Mouse (Mus musculus): Measurements from ENCODE around the gene Msl1.

Msl1 gene

DNA sequence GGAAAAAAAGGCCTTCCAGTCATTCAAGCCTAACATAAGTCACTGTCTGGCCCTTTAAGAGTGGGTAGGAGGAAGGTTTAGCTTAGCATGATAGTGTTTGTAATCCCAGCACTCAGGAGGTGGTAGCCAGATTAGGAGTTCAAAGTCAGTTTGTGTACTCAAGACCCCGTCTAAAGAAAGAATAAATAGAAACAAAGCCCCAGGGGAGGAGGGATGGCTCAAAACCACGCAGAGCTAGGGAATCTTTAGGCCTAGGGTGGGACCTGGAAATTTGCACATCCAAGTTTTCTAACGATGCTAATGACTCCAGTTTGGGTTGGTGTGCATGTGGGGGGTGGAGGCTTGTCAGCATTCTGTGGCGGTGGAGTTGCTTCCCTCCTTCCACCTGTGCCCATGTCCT, 3.2 kb upstream of the Msl1 start:
- in situ Hi-C loops (cut with MboI; ENCODE audit: unreplicated experiment in 2 of 2): loop anchor here (5.0 kb wide), 1 partner anchor 35 kb away; no protein-coding TSS in a partner anchor

DNA sequence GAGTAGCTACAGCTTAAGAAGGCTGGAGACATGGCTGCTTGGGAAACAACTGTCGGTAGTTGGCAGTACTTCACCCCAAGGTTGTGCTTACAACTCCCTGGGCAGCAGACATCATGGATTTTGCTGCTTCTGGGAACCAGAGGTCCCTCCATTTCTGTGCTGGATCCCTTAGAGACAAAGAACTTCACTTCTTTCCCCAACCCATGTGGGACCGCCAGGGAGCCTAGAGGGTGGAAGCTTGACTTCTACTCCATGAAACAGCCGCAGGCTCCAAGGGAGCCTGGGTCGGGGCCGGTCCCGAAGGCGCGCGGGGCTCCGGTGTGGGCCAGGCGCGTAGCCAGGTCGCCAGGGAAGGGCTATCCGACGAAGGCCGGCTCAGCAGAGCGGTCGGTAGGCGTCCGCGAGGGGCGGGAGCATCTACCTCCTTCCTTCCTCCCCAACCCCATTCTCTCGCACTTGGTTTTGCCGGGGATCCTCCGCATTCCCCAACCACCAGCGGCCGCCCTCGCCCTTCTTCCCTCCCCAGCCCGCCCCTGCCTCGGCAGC, 774 bp upstream of the Msl1 start:
- in situ Hi-C loops (cut with MboI; ENCODE audit: unreplicated experiment in 2 of 2): loop anchor here (5.0 kb wide), 1 partner anchor 33 kb away; no protein-coding TSS in a partner anchor

DNA sequence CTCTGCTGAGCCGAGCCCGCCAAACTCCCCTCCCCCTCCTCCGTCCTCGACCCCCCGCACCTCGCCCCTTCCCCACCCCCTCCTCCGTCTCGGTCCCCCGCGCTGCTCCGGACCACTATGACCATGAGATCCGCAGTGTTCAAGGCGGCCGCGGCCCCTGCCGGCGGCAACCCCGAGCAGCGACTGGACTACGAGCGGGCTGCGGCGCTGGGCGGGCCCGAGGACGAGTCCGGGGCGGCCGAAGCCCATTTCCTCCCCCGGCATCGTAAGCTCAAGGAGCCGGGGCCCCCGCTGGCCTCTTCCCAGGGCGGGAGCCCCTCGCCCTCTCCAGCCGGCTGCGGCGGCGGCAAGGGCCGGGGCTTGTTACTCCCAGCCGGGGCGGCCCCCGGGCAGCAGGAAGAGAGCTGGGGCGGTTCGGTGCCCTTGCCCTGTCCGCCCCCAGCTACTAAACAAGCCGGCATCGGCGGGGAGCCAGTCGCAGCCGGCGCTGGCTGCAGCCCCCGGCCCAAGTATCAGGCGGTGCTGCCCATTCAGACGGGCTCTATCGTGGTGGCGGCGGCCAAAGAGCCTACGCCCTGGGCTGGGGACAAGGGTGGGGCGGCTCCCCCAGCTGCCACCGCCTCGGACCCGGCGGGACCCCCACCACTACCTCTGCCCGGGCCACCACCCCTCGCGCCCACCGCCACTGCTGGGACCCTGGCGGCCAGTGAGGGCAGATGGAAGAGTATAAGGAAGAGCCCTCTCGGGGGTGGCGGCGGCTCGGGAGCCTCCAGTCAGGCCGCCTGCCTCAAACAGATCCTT, 598 bp downstream of the Msl1 start:
- in situ Hi-C loops (cut with MboI; ENCODE audit: unreplicated experiment in 2 of 2): no loop called here

DNA sequence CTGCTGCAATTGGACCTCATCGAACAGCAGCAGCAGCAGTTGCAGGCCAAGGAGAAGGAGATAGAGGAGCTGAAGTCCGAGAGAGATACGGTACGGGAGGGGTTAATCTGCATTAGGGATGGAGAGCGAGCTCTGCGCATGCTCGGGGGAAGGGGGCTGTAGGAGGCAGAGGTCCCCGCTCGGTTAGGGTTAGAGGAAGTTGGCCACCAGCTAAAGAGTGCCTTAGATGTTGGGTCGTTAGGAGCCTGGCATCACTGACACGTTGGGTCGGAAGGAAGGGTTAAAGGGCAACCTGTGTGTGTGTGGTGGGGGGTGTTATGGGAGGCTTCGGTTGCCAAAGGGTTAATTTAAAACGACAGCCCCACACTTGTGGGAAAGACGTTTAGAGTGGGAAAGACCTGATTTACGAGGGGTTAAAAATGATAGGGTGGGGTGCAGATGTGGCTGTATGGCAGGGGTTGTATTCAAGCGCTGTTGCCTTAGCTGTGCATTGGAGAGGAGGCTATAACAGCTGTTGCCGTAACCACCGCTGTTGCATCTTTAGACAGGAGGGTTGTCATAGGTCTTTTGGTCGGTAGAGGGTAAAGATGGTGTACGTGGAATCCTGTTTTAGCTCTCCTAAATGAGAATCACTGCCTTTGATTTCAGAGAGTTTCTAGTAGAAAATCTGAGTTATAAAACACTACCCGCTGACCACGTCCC, 1.4 kb downstream of the Msl1 start:
- in situ Hi-C loops (cut with MboI; ENCODE audit: unreplicated experiment in 2 of 2): no loop called here

DNA sequence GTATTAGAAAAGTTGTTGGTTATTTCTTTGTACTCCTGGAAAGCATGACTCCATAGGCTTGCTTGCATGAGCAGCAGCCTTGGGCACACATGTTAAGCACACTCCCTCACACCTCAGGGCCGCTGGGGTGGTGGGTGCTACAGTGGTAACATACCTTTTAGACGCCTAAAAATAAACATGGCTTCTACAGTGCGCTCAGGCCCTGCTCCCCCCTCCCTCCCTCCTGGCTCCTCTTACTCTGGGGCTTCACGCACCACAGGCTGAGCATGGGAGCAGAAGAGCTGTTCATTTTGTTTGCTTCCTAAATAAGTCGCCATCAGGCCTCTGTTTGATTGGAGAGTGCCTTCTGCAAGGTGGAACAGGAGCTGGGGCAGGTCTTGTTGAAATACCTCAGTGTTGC, 2.0 kb downstream of the Msl1 start:
- in situ Hi-C loops (cut with MboI; ENCODE audit: unreplicated experiment in 2 of 2): no loop called here

DNA sequence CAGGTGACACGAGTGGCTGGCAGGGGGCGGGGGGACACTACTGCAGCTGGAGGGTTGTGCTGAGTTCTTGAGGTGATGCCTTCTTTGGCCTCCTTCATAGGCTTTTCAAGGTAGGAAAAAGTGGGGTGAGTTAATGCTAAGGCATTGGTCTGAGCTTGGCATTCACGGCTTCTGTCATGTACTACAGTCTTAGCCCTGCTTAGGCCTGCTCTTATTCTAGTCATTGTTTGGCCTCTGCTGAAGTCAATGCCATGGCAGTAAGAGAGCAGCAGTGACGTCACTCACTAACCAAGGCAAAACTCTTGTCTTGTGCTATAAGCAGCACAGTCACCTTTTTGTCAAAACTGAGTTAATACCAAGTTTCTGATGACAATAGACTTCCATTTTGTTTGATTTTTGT, 2.6 kb downstream of the Msl1 start:
- in situ Hi-C loops (cut with MboI; ENCODE audit: unreplicated experiment in 2 of 2): no loop called here

DNA sequence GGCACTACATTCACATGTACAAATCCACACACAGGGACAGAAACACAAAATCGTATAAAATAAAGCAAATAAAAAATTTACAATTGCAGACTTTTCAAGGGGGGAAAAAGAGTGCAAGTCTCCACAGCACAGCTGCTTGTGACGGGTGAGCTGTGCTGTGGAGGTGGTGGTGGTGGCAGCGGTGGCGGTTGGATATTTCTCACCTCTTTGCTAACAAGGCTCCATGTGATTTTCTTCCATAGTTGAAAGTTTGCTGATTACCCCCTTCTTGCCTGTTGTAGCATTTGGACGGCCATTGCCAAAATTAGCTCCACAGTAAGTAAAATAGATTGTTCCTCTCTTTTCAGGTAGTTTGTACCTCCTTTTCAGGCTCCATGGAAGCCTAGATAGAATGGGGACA, 9.3 kb downstream of the Msl1 start, which contains the start of gene Casc3:
Gene Casc3 (plus strand): TSS at position 301 of the 400 bp plus-strand sequence.
- in situ Hi-C loops (cut with MboI; ENCODE audit: unreplicated experiment in 2 of 2): no loop called here

DNA sequence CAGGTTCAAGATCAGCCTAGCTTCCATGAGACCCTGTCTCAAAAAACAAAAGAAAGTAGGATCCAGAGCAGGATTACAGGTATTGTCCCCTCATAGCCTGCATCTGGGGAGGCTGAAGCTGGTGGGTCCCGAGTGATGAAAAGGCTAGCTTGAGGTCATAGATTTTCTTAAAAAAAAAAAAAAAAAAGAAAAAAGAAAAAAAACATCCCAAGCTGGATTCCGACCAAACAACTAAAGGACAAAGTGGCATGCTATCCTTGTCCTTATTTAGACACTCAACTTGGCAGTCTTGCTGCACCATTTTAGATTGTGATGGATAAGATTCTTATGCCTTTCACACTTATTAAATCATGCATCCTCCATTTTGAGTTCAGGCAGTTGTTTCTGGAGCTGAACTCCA, 13.1 kb downstream of the Msl1 start:
- in situ Hi-C loops (cut with MboI; ENCODE audit: unreplicated experiment in 2 of 2): no loop called here

DNA sequence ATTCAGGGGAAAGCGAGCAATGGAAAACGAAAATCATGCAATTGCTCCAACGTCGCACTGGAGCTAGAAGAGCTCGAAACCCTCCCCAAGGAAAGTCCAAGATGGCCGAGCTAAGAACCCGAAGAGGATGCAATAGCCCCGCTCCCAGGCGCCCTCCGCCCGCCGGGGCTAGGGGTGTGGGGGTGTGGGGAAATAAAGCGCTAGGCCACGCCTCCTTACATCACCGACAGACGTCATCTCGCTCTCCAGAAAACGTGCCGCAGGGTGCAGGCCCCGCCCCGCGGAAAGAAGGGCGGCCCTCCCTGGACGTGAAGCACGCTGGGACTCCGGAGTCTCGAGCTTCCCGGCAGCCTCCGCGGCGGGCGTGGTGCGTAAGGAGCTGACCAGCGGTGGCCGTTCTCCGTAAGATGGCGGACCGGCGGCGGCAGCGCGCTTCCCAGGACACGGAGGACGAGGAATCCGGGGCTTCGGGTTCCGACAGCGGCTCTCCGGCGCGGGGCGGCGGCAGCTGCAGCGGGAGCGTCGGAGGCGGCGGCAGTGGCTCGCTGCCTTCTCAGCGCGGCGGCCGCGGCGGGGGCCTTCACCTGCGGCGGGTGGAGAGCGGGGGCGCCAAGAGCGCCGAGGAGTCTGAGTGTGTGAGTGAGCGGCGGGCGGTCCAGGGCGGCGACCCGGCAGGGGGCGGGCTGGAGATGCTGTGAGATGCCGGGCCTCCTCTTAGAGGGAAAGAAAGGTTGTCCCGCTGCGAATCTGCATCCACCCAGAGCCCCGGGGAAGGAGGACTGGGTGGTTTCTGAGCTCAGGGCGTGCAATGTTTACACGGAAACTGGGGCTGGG, 14.4 kb downstream of the Msl1 start:
- in situ Hi-C loops (cut with MboI; ENCODE audit: unreplicated experiment in 2 of 2): no loop called here

DNA sequence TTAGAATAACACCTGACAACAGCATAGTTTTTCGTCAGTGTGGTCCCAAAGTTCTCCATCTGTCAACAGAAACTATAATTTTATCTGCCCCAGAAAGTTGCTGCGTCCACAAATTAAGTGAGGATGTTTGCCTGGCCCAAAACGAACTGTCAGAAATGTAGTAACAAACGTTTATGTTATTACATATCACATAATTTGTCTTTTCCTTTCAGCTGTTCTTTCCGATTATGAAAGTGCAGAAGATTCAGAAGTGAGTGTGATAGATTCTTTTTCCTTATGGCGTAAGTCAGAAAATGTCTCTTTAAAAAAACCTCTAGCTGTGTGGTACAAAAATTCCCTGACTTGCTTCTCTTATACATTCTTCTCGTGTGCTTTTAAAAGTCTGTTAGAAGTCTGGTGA, 15.4 kb downstream of the Msl1 start:
- in situ Hi-C loops (cut with MboI; ENCODE audit: unreplicated experiment in 2 of 2): no loop called here

DNA sequence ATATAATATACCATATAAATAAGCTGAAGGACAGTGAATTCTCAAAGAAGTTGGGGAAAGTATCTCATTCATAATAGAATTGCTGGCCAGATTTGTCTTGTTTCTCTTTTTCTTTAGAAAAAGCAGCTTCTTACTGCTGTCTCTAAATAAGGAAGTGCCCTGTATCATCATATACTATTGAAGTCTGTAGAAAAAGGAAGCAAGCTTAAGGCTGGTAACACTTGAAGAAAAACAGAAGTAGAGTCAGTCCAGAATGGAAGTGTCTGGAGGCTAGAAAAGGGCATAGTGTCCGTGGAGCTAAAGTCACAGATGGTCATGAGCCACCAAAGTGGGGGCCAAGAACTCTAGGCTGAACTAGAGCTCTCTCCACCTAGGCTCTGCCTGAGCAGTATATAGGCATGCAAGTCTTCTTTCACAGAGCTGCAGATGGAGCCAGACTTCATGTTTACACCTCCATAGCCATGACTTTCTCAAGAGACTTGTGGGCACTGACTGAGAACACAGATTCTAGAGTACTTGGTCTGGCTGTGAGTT, 21.5 kb downstream of the Msl1 start:
- in situ Hi-C loops (cut with MboI; ENCODE audit: unreplicated experiment in 2 of 2): no loop called here

DNA sequence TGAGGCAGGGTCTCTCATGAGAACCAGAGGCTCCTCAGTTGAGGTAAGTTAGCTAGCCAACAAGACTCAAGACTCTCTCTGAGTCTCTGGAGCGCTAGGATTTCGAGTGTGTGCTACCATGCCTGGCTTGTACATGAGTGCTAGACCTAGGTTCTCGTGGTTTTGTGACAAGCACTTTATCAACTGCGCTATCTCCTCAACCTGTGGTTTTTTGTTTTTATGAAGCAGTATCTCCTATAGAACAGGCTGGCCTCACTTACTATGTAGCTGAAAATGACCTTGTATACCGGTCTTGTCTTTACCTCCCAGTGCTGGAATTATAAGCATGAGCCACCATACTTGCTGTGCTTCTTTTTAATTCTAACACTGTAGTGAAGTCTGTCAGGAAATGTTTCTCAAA, 25.7 kb downstream of the Msl1 start:
- in situ Hi-C loops (cut with MboI; ENCODE audit: unreplicated experiment in 2 of 2): loop anchor here in 1 of 2 experiments (10.0 kb wide), 1 partner anchor 106 kb away; no protein-coding TSS in a partner anchor

DNA sequence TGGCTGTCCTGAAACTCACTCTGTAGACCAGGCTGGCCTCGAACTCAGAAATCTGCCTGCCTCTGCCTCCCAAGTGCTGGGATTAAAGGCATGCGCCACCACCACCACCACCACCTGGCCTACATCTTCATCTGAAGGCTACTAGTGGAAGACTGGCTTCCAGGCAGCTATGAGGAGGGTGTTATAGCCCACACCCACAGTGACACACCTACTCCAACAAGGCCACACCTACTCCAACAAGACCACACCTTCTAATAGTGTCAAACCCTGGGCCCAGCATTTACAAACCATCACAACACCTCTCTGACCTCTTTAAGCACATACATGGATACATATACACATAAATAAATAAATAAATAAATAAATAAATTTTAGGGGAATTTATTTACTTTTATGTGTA, 30.8 kb downstream of the Msl1 start:
- in situ Hi-C loops (cut with MboI; ENCODE audit: unreplicated experiment in 2 of 2): loop anchor here (5.0 to 10.0 kb wide), 2 partner anchors 34 to 111 kb away; no protein-coding TSS in a partner anchor

DNA sequence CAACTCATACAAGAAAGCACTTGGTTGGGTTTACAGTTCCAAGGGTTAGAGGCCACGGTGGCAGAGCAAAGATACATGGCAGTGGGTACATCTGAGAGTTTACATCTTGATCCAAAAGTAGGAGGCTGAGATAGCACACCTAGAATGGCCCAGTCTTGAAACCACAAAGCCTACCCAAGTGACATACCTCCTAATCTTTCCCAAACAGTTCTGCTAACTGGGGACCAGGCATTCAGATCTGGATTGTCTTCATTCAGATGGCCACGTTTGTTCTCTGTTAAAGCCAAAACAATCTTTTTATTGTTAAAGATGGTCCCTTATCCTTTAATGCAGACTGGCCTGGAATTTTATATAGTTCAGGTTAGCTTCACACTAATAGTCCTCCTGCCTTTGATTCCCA, 32.6 kb downstream of the Msl1 start:
- in situ Hi-C loops (cut with MboI; ENCODE audit: unreplicated experiment in 2 of 2): loop anchor here (5.0 to 10.0 kb wide), 2 partner anchors 36 to 113 kb away; no protein-coding TSS in a partner anchor

DNA sequence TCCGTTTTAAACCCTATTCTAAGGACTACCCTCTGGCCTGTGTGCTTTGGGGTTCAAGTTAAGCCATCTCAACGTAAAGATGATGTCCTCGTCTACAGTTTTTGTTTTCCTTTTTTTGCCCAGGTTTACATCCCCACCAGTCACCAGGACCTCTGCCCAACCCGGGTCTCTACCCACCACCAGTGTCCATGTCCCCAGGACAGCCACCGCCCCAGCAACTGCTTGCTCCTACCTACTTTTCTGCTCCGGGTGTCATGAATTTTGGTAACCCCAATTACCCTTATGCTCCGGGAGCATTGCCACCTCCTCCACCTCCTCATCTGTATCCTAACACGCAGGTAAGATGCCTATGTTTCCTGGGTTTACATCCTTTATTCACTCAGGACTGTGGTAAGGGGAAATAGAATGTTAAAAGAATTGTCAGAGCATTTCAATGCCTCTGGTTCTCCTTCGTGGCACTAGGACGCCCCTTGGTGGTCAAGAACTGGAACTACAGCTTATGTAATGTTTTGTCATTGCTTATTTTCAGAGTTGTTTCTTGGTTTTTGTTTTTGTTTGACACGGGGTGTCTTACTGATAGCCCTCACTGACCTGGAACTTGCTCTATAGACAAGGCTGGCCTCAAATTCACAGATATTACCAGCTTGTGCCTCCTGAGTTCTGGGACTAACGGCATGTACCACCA, 33.9 kb downstream of the Msl1 start:
- in situ Hi-C loops (cut with MboI; ENCODE audit: unreplicated experiment in 2 of 2): loop anchor here (5.0 to 10.0 kb wide), 2 partner anchors 37 to 114 kb away; no protein-coding TSS in a partner anchor

DNA sequence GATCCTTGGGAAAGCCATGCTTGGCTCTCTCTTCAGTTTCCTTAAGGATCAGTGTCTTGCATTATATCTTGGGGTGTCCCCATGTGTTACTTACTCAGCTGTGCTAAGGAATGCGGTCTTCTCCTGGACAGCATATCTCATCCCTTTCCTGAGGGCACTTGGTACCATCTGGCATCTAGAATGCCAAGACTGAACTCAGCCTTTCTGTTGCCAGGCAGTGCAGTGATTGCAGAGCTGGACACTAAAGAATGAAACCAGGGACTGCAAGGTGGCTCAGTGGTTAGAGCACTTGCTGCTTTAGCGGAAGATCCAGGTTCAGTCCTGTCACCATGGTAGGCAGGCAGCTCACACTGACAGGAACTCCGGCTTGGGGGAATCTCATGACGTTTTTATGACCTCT, 34.6 kb downstream of the Msl1 start:
- in situ Hi-C loops (cut with MboI; ENCODE audit: unreplicated experiment in 2 of 2): loop anchor here (5.0 to 10.0 kb wide), 2 partner anchors 38 to 115 kb away; no protein-coding TSS in a partner anchor

DNA sequence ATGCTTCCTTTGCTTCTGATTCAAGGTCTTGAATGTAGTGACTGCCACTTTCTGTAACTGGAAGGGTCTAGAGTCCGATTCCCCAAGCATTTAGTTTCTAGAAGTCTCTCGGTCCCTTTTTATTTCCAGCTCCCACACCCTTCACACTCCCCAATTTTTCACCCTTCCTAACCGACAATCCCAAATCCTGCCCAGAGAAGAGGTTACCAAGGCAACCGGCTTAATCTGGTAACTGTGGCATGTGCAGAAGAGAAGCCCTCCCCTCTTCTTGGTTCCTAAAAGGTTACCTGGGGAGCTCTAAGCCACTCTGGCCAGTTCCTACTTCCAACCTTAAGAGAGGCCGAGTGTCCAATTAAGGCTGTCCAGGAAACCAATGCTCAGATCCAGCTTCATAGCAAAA, 40.0 kb downstream of the Msl1 start:
- in situ Hi-C loops (cut with MboI; ENCODE audit: unreplicated experiment in 2 of 2): no loop called here

DNA sequence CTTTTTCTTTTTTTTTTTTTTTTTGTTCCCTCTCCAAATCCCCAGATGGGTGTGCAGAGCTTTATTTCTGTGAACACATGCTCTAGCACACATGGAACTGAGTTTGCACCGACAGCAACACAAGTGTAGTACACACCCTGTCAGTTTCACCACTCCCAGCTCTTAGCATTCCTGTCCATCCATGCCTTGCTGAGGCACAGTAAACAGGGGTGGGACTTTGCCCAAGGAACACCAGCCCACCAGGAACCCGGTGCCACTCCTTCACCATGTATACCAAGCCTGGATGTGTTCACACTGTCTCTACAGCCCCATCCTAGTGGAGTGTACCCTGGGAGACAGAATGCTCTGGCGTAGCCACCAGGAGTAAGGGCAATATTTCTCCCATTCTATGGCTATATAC, 40.4 kb downstream of the Msl1 start:
- in situ Hi-C loops (cut with MboI; ENCODE audit: unreplicated experiment in 2 of 2): no loop called here

DNA sequence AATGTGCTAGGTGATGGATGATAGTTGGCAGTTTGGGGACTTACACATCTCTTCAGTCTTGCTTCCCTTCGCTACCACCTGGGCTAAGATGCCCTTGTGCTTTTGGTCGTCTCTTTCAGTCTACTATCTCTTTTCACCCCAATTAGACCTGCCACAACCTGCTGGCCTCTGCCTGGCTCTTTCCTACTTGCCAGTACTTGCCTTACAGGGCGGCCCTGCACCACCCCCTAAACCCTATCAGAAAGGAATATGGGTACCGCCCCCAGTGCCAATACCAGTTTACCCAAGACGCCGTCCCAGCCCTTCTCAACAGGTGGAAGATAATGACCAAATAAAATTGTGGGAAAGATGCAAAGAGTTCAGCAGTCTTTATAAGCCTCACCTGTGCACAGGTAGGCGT, 40.8 kb downstream of the Msl1 start:
- in situ Hi-C loops (cut with MboI; ENCODE audit: unreplicated experiment in 2 of 2): no loop called here
